Mouse (Mus musculus) neutrophil, adult 83 days (primary cell): ENCODE measurements around the gene Hdgf. TPM values are rescaled to one million over a fixed set of nuclear protein-coding genes. Genes with fewer than 3 reads are reported as not detected.

ENCODE experiments used
- total RNA-seq, 2 experiments: library from RNA; stranded (reverse); gene quantifications; one replicate each; pipeline ENCODE4 v1.2.4; 2023

Hdgf gene
- total RNA-seq: 100 to 1,000 TPM; 117 to 149 TPM

DNA sequence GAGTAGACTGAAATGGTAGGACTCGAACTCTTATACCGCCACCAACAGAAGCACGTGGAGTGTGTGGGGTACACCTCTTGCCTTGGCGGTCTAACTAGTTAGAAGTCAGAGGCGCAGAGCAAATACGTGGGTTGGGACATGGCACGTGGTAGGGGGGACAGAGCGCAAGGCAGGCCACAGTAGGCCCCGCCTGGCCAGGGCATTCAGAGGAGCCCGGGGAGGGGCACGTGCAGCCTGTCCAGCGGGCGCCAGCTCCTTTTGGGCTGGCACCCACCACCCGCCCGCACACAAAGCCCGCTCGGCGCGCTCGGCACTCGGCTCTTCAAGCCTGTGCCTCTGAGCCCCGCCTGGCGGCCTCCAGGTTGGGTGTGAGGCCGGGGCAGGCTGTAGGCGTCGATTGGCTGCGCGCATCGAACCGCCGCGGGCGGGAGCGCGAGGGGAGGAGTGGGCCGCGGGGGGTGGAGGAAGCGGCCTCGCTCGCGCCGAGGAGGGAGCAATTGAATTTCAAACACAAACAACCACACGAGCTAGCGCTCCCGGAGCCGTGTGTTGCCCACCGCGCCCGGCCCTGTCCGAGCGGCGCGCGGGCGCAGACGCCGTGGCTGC, at the start of gene Hdgf:
Gene Hdgf (plus strand): TSS at position 442 of the 606 bp plus-strand sequence.

DNA sequence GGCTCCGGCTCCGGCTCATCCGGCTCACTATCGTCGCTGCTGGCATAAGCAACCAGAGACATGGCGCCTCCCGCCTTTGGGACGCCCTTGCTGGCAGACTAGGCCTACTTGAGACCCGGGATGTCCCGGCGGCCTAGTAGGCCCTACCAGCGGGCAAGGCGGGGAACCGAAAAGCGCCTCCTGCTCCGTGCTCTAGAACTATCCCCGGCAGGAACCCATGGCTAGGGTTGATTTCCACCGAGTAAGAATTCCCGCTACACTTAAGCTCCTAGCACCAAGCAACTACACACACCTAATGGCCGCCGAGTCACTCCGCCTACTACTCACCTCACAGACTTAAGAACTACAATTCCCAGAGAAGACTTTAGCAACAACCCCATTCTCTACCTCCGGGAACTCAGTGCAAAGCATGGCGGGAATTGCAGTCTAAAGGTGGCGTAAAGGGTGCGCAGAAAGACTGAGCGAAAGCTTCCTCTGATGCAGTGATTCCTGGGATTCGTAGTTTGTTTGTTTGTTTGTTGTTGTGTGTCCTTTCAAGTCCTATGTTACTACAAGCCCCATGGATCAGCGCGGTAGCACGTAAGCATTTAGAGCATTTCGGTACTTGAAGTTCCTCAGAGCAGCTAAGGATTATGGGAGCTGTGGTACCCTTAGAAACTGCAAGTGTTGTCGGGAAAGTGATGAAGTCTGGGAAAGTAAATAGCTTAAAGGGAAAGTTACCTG, 20.7 kb upstream of the Hdgf start, which contains the start of gene Prcc:
Gene Prcc (minus strand): TSS at position 328 of the 723 bp plus-strand sequence.

DNA sequence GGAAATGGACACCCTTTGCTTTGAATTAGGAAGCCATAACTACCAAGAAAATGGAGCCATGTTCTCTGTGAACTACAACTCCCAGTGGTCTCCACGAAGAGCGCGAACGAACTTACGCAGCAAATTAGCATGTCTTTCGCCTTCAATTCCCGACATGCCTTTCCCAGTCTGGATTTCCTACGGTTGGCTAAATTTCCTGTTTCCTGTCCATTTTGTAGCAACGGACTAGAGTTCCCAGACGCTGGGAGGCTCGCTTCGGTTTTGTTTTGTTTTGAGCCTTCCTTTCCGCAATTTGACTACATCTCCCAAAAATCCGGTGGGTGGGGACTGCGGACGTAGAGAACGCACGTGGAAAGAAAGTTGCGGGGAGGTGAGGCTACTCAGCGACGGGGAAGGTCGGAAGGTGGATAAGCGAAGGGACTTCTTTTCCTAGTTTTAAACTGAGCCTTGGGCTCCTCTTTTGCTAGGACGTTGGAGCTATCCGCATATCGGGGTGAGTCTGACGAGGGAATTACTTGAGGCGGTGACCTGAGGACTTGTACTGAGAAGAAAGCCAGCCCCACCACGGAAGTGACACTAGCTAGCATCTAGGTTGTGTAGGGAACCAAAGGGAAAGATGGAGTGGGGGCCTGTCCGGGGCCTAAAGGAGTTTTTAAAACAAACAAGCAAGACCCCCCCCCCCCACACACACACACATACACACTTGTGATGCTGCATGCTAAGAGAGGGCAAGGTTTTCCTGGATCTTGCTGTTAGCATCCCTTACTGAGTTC, 13.4 kb downstream of the Hdgf start, which contains the start of gene Mrpl24:
Gene Mrpl24 (plus strand): TSS at position 171 of the 773 bp plus-strand sequence.

DNA sequence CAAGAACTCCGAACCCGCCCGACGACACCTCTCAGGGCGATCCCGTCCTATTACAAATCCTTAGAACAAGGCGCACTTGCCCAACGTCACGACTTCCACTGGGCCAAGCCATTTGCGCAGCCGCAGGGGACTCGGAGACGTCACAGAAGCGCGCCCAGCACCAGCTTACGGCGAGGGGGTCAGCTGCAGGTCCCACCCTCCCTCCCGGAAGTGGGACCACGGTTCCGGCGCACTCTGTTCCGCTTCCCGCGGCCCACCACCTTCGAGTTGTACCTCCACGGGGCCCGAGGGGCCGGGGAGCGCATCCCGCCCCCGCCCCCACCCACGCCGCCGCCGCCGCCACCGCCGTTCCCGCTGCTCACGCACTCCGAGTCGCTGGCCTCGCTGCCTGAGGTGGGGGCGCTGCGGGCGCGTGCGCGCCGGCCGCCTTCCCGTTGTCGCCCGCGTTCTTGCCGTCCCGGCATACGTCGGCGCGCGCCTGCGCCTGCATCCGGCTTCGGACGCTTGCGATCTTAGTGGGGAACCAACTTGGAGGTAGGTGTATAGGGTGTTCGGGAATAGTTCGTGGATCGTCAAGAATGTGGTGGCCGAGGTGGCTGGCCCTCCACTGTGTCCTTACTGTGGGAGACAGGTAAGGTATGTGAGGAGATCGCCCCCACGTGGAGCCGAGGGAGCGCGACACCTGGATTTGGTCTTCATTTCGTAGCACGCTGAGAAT, 24.1 kb downstream of the Hdgf start, which contains the start of the genes Isg20l2 and Rrnad1:
Gene Isg20l2 (plus strand): TSS at position 237 of the 718 bp plus-strand sequence.
Gene Rrnad1 (minus strand): TSS at position 640 of the 718 bp plus-strand sequence.

DNA sequence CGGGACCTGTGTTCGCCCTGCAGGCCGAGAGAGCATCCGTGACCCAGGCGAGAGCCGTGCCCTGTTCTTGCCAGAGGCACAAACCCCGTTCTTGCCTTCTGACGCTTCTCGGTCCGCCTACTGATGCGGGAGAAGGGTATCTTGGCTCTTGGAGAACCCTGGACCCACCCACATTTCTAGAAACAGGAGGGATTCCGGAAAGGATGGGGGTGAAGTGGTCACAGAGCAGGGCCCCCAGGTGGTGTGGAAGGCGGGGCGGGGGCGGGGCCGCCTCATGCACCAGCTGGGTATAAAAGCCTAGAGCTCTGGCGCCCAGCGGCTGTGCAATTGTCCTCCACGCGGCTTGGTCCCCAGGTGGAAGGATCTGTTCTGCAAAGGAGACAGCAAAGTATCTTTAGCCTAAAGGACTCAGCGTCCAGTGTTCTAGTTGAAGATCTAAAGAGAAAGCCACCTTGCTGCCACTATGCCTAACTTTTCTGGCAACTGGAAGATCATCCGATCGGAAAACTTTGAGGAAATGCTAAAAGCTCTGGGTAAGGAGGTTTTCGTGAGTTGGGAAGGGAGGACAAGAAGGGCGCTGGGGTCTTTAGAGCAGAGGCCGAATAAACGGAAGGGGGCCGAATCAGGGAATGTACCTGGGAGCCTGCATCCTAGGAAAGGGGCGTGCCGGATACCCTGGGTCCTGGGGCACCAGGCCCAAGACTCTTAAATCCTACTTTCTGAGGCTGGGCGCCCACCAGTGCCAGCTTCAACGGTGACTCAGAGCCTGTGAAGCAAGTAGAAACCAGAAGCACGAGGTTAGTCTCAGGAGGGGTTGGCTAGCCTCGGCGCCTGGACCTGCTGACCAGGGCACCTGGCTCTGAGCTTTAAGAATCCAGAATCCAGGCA, 42.5 kb downstream of the Hdgf start, which contains the start of gene Crabp2:
Gene Crabp2 (plus strand): TSS at position 289 of the 888 bp plus-strand sequence.

Other genes starting within 250 kb of the Hdgf start
- under 1 TPM; 0.31 to 0.94 TPM for gene Lrrc71, start 157.7 kb upstream of the Hdgf start, total RNA-seq
- gene Ntrk1, start 111.2 kb upstream of the Hdgf start, total RNA-seq: not detected
- not detected for gene Insrr, start 109.4 kb upstream of the Hdgf start, total RNA-seq
- gene Pear1, start 82.0 kb upstream of the Hdgf start, total RNA-seq: 1 to 10 TPM in 1 of 2 experiments, under 1 TPM in 1; 0.22 to 1.3 TPM
- under 1 TPM; 0.57 to 0.70 TPM for gene Sh2d2a, start 59.6 kb upstream of the Hdgf start, total RNA-seq
- gene Prcc, start 20.7 kb upstream of the Hdgf start, total RNA-seq: 10 to 100 TPM; 30.5 to 30.9 TPM
- gene Mrpl24, start 13.2 kb downstream of the Hdgf start, total RNA-seq: 10 to 100 TPM; 65.4 to 71.5 TPM
- 10 to 100 TPM; 23.2 to 24.4 TPM for gene Isg20l2, start 24.0 kb downstream of the Hdgf start, total RNA-seq
- 10 to 100 TPM in 1 of 2 experiments, 1 to 10 TPM in 1; 9.9 to 12.1 TPM for gene Rrnad1, start 24.4 kb downstream of the Hdgf start, total RNA-seq
- gene Crabp2, start 42.3 kb downstream of the Hdgf start, total RNA-seq: not detected
- gene Nes, start 64.8 kb downstream of the Hdgf start, total RNA-seq: not detected
- gene Bcan, start 93.9 kb downstream of the Hdgf start, total RNA-seq: not detected
- not detected for gene Hapln2, start 121.3 kb downstream of the Hdgf start, total RNA-seq
- gene Gpatch4, start 136.8 kb downstream of the Hdgf start, total RNA-seq: 1 to 10 TPM; 2.5 to 5.9 TPM
- 10 to 100 TPM; 26.4 to 30.3 TPM for gene Naxe, start 152.2 kb downstream of the Hdgf start, total RNA-seq
- gene Ttc24, start 172.0 kb downstream of the Hdgf start, total RNA-seq: not detected
- gene Iqgap3, start 175.7 kb downstream of the Hdgf start, total RNA-seq: 10 to 100 TPM; 35.3 to 39.7 TPM
- 10 to 100 TPM; 55.4 to 69.5 TPM for gene Mef2d, start 236.1 kb downstream of the Hdgf start, total RNA-seq